Mouse (Mus musculus): Measurements from ENCODE around the gene Pfdn4. TPM values are rescaled to one million over a fixed set of nuclear protein-coding genes. Genes with fewer than 3 reads are reported as not detected.
A peak's percentile ranks its signal among the peaks of the same experiment; 100 is the strongest.

Gene Pfdn4
- polyA plus RNA-seq, 1 experiment from 2014 or later, result 101 TPM

DNA sequence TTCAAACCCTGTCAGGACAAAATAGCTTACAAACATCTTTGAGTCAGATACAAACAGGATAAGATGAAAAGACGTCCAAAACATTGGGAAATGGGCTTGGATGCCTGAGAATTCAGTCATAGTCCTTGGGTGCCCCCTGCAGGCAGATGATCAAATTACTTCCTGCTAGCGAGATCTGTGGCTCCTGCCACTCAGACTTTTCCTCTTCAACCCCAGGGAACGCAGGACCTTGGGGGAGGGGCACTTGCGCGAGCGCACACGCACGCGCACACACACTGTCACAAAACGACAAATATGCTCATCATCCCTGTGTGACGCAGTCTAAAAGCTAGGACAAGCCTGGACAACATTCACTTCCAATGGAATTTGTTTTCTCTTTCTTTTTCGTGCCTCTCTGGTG lies 12.6 kb downstream of the Pfdn4 start:
- no peak; the same call in 1 of the 2 replicates for ATAC-seq (replicated peaks; ENCODE audit: low FRiP score)
- Histone ChIP-seq H3K9me3 (ENCODE audit: control insufficient read depth, low read length) (no peaks in the 10 kb centered on the region), H3K27ac (ENCODE audit: low read depth, low read length) (no peak overlapping the region), H3K36me3 (ENCODE audit: control insufficient read depth, insufficient read depth, low read length) (no peaks in the 10 kb centered on the region), H3K4me1 (replicated peaks; ENCODE audit: control insufficient read depth, insufficient read depth, low read length) (peaks cover 16% of the 10 kb centered on the region), H3K27me3 (replicated peaks; ENCODE audit: control insufficient read depth, insufficient read depth, low read length) (0 out of 2 replicates have a peak, but pooled peaks cover 2% of the 10 kb centered on the region), H3K4me2 (peak overlapping the region; percentile 67), H3K4me3 (ENCODE audit: low read depth, low read length) (peak overlapping the region; percentile 34), H3K9ac (ENCODE audit: low read depth, low read length) (peak overlapping the region; percentile 34; the same call in 1 of the 2 replicates)
- DNase-seq (ENCODE audit: low spot score), result peak; percentile 76
- WGBS, result 5% methylated on average over 12 of the region's 12 CpGs

DNA sequence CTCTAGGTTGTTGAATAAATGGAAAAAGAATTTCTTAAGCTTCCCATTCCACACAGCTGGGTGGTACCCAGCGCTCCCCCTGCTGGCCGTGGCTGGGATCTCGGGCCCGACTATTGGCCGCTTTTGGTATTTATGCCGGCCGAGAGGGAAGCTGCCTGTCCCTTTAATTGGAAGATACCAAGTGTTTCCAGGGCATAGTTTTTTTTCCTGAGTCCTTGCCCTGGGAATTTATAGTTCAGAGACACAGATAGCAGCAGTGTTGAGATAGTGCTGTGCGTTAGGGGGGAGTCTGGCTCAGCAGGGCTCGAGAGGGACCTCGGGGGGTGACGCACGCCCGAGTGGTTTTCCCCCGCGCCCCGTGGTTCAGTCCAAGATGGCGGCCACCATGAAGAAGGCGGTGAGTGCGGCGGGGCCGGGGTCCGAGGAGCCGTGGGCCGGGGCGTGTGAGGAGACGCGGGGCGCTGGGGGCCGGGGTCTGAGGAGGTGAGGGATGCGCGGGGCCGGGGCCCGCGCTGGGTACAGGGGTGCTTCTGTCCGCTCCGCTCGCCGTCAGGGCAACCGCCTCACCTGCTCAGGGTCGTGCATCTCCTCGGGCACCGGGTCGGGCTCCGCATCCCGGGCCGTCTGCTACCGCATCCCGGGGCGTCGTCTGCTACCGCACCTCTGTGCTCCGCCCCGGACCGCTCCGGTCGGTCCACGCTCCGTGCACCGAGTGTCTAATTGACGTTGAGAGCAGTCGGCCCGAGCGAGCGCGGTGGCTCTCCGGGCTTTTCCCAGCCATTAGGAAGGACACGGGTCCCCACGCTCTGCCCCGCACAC lies 15.1 kb downstream of the Pfdn4 start:
- DNase-seq (ENCODE audit: low spot score), result peak; percentile 91
- H3K27ac ChIP-seq (ENCODE audit: low read depth, low read length), result peak overlapping the region; percentile 62; the same call in 1 of the 2 replicates
- H3K4me2 ChIP-seq, result peak overlapping the region; percentile 85
- H3K4me3 ChIP-seq (ENCODE audit: low read depth, low read length), result peak overlapping the region; percentile 97
- peak overlapping the region; percentile 92 for H3K9ac ChIP-seq (ENCODE audit: low read depth, low read length)
- peaks cover 16% of the 10 kb centered on the region for H3K4me1 ChIP-seq (replicated peaks; ENCODE audit: control insufficient read depth, insufficient read depth, low read length)
- peaks cover 6% of the 10 kb centered on the region; the same call in 1 of the 2 replicates for H3K36me3 ChIP-seq (ENCODE audit: control insufficient read depth, insufficient read depth, low read length)
- WGBS, result under 1% methylated on average over 57 of the region's 69 CpGs
- no peaks in the 10 kb centered on the region for H3K9me3 ChIP-seq (ENCODE audit: control insufficient read depth, low read length)
- H3K27me3 ChIP-seq (replicated peaks; ENCODE audit: control insufficient read depth, insufficient read depth, low read length), result 0 out of 2 replicates have a peak, but pooled peaks cover 2% of the 10 kb centered on the region
- ATAC-seq (replicated peaks; ENCODE audit: low FRiP score), result peak; percentile 78

DNA sequence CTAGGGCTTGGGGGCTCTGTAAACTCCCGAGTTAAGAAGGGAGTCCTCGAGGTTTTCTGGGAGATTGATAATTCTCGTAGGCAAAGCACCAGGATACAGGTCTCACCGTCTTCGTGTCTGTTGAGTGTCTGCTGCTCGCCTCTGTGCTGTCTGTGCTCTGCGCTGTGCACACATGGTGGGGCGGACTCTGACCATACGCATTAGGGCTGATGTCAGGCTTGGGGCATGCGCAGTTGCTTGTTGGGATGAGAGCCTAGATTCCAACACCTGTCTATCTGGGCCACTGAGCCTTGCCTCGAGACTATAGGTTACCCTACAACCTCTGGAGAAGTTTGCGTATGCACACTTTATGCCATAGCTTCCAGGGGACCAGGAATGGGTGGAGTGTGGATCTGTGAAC lies 17.5 kb downstream of the Pfdn4 start:
- no peaks in the 10 kb centered on the region for H3K27me3 ChIP-seq (replicated peaks; ENCODE audit: control insufficient read depth, insufficient read depth, low read length)
- no peaks in the 10 kb centered on the region for H3K9me3 ChIP-seq (ENCODE audit: control insufficient read depth, low read length)
- H3K27ac ChIP-seq (ENCODE audit: low read depth, low read length), result no peak overlapping the region
- peaks cover 13% of the 10 kb centered on the region for H3K36me3 ChIP-seq (ENCODE audit: control insufficient read depth, insufficient read depth, low read length)
- peaks cover 16% of the 10 kb centered on the region for H3K4me1 ChIP-seq (replicated peaks; ENCODE audit: control insufficient read depth, insufficient read depth, low read length)
- H3K4me3 ChIP-seq (ENCODE audit: low read depth, low read length), result no peak overlapping the region
- ATAC-seq (replicated peaks; ENCODE audit: low FRiP score) (no peak), DNase-seq (ENCODE audit: low spot score) (no peak)
- H3K4me2 ChIP-seq, result no peak overlapping the region
- WGBS, result 84% methylated on average over 12 of the region's 12 CpGs
- H3K9ac ChIP-seq (ENCODE audit: low read depth, low read length), result no peak overlapping the region

DNA sequence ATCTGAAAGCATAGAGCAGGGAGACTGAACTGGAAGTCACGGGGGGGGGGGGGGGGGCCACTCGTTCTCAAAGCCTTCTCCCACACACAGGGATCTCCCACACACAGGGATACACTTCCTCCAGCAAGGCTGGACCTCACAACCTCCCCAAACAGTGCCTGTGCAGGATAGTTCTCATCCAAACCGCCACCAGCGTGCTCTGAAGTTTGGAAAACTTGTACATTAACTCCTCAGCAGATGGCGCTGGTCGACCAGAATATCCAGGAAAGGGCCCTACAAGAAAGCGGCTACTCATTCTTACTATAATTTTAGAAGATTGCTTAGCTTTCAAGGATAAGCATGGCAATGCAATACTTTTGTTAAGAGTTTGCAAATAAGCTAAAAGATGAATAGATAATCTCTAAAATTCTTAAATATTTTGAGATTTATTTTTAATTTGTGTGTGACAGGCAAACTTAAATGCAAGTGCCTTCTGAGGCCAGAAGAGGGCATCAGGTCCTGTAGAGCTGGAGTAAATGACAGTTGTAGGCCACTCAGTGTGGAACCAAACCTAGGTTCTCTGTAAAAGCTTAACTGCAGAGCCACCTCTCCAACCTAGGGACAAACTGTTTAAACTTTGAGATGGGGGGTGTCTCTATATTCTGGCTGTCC lies 24.2 kb downstream of the Pfdn4 start:
- no peak overlapping the region for H3K4me2 ChIP-seq
- no peak overlapping the region for H3K4me3 ChIP-seq (ENCODE audit: low read depth, low read length)
- H3K4me1 ChIP-seq (replicated peaks; ENCODE audit: control insufficient read depth, insufficient read depth, low read length), result no peaks in the 10 kb centered on the region
- ATAC-seq (replicated peaks; ENCODE audit: low FRiP score), result peak; percentile 57
- no peak for DNase-seq (ENCODE audit: low spot score)
- WGBS, result 8% methylated on average over 7 of the region's 7 CpGs
- no peaks in the 10 kb centered on the region for H3K9me3 ChIP-seq (ENCODE audit: control insufficient read depth, low read length)
- H3K9ac ChIP-seq (ENCODE audit: low read depth, low read length), result no peak overlapping the region
- H3K27me3 ChIP-seq (replicated peaks; ENCODE audit: control insufficient read depth, insufficient read depth, low read length), result no peaks in the 10 kb centered on the region
- H3K27ac ChIP-seq (ENCODE audit: low read depth, low read length), result no peak overlapping the region
- peaks cover 18% of the 10 kb centered on the region for H3K36me3 ChIP-seq (ENCODE audit: control insufficient read depth, insufficient read depth, low read length)

DNA sequence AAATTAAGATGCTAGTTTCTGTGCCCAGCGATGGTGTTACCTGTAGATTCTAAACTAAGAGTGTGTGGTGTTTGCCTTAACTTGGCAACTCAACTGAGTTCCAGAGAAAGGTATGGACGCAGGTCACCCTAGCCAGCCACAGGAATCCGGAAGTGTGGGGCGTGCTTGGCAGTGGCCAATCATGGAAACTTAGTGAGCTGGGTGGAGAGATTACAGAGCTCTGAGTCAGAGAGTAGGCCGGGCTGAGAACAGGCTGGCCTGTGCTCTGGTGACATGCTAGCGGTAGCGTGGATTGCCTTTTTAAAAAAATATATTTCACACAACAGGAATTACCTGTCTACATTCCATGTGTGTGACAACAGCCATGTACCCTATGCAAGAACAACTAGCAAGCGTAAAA lies 30.3 kb downstream of the Pfdn4 start:
- Histone ChIP-seq H3K4me1 (replicated peaks; ENCODE audit: control insufficient read depth, insufficient read depth, low read length) (no peaks in the 10 kb centered on the region), H3K9me3 (ENCODE audit: control insufficient read depth, low read length) (no peaks in the 10 kb centered on the region), H3K9ac (ENCODE audit: low read depth, low read length) (no peak overlapping the region), H3K27me3 (replicated peaks; ENCODE audit: control insufficient read depth, insufficient read depth, low read length) (no peaks in the 10 kb centered on the region), H3K36me3 (ENCODE audit: control insufficient read depth, insufficient read depth, low read length) (no peaks in the 10 kb centered on the region), H3K4me2 (no peak overlapping the region), H3K27ac (ENCODE audit: low read depth, low read length) (no peak overlapping the region), H3K4me3 (ENCODE audit: low read depth, low read length) (no peak overlapping the region)
- ATAC-seq (replicated peaks; ENCODE audit: low FRiP score), result no peak
- no peak for DNase-seq (ENCODE audit: low spot score)
- 72% methylated on average over 8 of the region's 8 CpGs for WGBS

DNA sequence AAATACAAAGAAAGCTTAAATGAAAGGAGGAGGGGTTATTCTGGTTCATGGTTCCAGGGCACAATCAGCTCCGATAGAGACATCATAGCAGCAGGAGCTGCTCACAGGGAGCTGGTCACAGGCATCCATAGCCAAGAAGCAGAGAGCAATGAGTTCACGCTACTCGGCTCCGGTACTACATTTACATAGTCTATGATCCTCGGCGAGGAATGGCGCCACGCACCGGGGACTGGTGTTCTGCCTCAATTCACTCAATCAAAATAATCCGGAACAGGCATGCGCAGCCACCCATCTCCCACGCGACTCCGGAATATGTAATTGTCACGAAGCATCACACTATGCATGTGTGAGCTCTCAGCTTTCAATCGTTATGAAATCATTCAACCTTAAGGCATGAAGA lies 31.8 kb downstream of the Pfdn4 start:
- no peak for DNase-seq (ENCODE audit: low spot score)
- no peaks in the 10 kb centered on the region for H3K4me1 ChIP-seq (replicated peaks; ENCODE audit: control insufficient read depth, insufficient read depth, low read length)
- ATAC-seq (replicated peaks; ENCODE audit: low FRiP score), result no peak

DNA sequence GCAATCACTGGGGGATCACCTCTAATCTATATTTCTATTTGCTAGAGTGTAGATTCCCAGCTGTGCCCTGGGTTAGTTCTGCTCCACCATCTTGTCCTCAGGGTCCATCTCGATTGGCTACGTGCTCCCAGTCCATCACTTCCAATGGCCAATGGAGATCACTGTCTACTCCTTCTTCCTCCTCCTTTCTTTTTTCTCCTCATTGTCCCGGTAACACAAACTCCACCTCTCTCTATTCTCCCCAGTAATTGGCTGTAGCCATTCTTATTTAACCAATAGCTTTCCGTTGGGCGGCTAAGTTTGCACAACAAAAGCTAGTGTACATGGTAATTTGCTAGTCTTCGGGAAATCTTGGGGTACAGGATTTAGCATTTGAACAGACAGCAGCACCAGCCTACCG lies 33.5 kb downstream of the Pfdn4 start:
- H3K9ac ChIP-seq (ENCODE audit: low read depth, low read length), result no peak overlapping the region
- no peak overlapping the region for H3K27ac ChIP-seq (ENCODE audit: low read depth, low read length)
- H3K4me1 ChIP-seq (replicated peaks; ENCODE audit: control insufficient read depth, insufficient read depth, low read length), result no peaks in the 10 kb centered on the region
- H3K9me3 ChIP-seq (ENCODE audit: control insufficient read depth, low read length), result no peaks in the 10 kb centered on the region
- no peak overlapping the region for H3K4me2 ChIP-seq
- DNase-seq (ENCODE audit: low spot score), result no peak
- no peaks in the 10 kb centered on the region for H3K36me3 ChIP-seq (ENCODE audit: control insufficient read depth, insufficient read depth, low read length)
- H3K27me3 ChIP-seq (replicated peaks; ENCODE audit: control insufficient read depth, insufficient read depth, low read length), result no peaks in the 10 kb centered on the region
- H3K4me3 ChIP-seq (ENCODE audit: low read depth, low read length), result no peak overlapping the region
- WGBS, result 87% methylated on average over 7 of the region's 7 CpGs
- ATAC-seq (replicated peaks; ENCODE audit: low FRiP score), result no peak

More for the DNA sequence above, 31.8 kb downstream of the Pfdn4 start:
- H3K9me3 ChIP-seq (ENCODE audit: control insufficient read depth, low read length), result no peaks in the 10 kb centered on the region
- no peak overlapping the region for H3K9ac ChIP-seq (ENCODE audit: low read depth, low read length)
- 95% methylated on average over 16 of the region's 16 CpGs for WGBS
- H3K27me3 ChIP-seq (replicated peaks; ENCODE audit: control insufficient read depth, insufficient read depth, low read length), result no peaks in the 10 kb centered on the region
- no peak overlapping the region for H3K4me3 ChIP-seq (ENCODE audit: low read depth, low read length)
- H3K27ac ChIP-seq (ENCODE audit: low read depth, low read length), result no peak overlapping the region
- H3K36me3 ChIP-seq (ENCODE audit: control insufficient read depth, insufficient read depth, low read length), result no peaks in the 10 kb centered on the region
- no peak overlapping the region for H3K4me2 ChIP-seq

DNA sequence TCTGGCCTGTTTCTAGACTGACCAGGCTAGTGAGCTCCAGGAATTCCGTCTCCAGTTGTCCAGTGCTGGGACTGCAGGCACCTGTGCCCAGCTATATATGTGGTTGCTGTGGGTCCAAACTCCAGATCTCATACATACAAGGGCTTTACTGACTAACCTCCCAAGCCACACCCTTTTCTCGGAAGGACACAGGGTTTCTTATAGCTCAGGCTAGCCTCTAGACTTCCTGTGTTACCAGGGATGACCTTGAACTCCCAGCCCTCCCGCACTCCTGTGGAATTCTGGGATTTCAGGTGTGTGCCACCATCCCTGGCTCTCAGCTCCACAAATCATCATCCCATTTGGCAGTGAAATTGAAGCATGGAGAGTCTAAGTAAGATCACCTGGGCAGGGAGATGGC lies 34.0 kb downstream of the Pfdn4 start:
- Histone ChIP-seq H3K9me3 (ENCODE audit: control insufficient read depth, low read length) (no peaks in the 10 kb centered on the region), H3K36me3 (ENCODE audit: control insufficient read depth, insufficient read depth, low read length) (no peaks in the 10 kb centered on the region), H3K4me3 (ENCODE audit: low read depth, low read length) (no peak overlapping the region), H3K27me3 (replicated peaks; ENCODE audit: control insufficient read depth, insufficient read depth, low read length) (no peaks in the 10 kb centered on the region), H3K27ac (ENCODE audit: low read depth, low read length) (no peak overlapping the region), H3K9ac (ENCODE audit: low read depth, low read length) (no peak overlapping the region), H3K4me1 (replicated peaks; ENCODE audit: control insufficient read depth, insufficient read depth, low read length) (no peaks in the 10 kb centered on the region), H3K4me2 (no peak overlapping the region)
- ATAC-seq (replicated peaks; ENCODE audit: low FRiP score) (no peak), DNase-seq (ENCODE audit: low spot score) (no peak)
- 85% methylated on average over 3 of the region's 3 CpGs for WGBS

All from liver, embryonic 11.5 days (tissue).